Mouse (Mus musculus): ENCODE measurements around the gene Tac1.

DNA sequence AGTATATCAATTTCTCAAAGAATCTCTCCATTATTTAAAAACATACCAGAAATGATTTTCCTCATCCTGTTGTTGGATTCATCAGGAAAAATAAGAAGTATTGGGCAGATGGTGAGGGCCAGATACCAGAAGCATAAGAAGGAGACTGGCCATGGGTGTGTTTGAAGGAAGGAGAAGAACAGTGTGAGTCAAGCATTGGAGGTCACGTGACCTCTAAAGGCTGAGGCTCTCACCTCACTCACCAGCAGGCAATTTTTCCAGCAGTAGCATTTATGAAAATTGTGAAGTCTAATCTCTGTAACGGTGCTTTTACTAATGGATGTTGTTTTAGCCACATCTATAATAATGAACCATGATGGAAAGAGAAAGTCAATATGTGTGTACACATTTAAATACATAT is 39.8 kb downstream of the Tac1 start:
- TF ChIP-seq EP300 (IDR thresholded peaks at IDR 0.05; ENCODE audit: low read depth) (no peak), CTCF (IDR thresholded peaks at IDR 0.05; ENCODE audit: low read depth) (no peak)

Measured in liver, postnatal 0 days (tissue).